Mouse (Mus musculus) hindbrain, embryonic 16.5 days (tissue): ENCODE results near the gene Prn. TPM values are rescaled to one million over a fixed set of nuclear protein-coding genes. Genes with fewer than 3 reads are reported as not detected.

Experiments
- ATAC-seq: fragments of 200-750 bp; cut with Nextera tagmentation; 2 replicates; pipeline ENCODE4 v1.8.0; 2017; ENCODE audit warnings: moderate TSS enrichment, moderate library complexity
- H3K27ac ChIP-seq: fragments of 300-500 bp; sonication (generic); 2 replicates; pipeline ENCODE4 v1.5.1; 2014; ENCODE audit warnings: low read depth, mild to moderate bottlenecking, control low read depth, low read length, moderate library complexity
- H3K27me3 ChIP-seq: fragments of 300-500 bp; sonication (generic); replicated peaks from 2 replicates; pipeline ENCODE4 v1.6.1; 2014; ENCODE audit warnings: low read length; ENCODE audit not compliant: control insufficient read depth, insufficient read depth
- H3K36me3 ChIP-seq: fragments of 300-500 bp; sonication (generic); 2 replicates; pipeline ENCODE4 v1.6.1; 2014; ENCODE audit warnings: mild to moderate bottlenecking, low read length, moderate library complexity, mixed read lengths; ENCODE audit not compliant: control insufficient read depth, insufficient read depth
- H3K4me1 ChIP-seq: fragments of 300-500 bp; sonication (generic); 2 replicates; pipeline ENCODE4 v1.6.1; 2014; ENCODE audit warnings: low read depth, low read length; ENCODE audit not compliant: control insufficient read depth, insufficient read depth
- H3K4me2 ChIP-seq: fragments of 300-500 bp; sonication (generic); 2 replicates; pipeline ENCODE4 v1.6.1; 2014; ENCODE audit warnings: mild to moderate bottlenecking, low read length, control low read depth, moderate library complexity
- H3K4me3 ChIP-seq: fragments of 300-500 bp; sonication (generic); 2 replicates; pipeline ENCODE4 v1.5.1; 2014; ENCODE audit warnings: mild to moderate bottlenecking, low read length, control low read depth, moderate library complexity
- H3K9ac ChIP-seq: fragments of 300-500 bp; sonication (generic); 2 replicates; pipeline ENCODE4 v1.6.1; 2014; ENCODE audit warnings: low read depth, mild to moderate bottlenecking, control low read depth, low read length, moderate library complexity
- H3K9me3 ChIP-seq: fragments of 300-500 bp; sonication (generic); 2 replicates; pipeline ENCODE4 v1.6.1; 2014; ENCODE audit warnings: mild to moderate bottlenecking, low read length, moderate library complexity; ENCODE audit not compliant: control insufficient read depth
- WGBS: fragments of 180-500 bp; shearing (Covaris S2); extraction: QIAGEN DNeasy Blood & Tissue Kit; methylation state at CpG from one replicate; pipeline ENCODE4 v1.1.7; 2014; 5-methylcytosine and 5-hydroxymethylcytosine counted together
- polyA plus RNA-seq: library from polyadenylated mRNA; unstranded; fragments of >200 nt; fragmentation: Nextera tagmentation; extraction: Ambion mirVana; gene quantifications from 2 replicates; pipeline ENCODE4 v1.2.1, GENCODE M21; 2015

The Prn gene
- polyA plus RNA-seq, 1 experiment from 2014 or later = not detected

GRCm38 (mm10) chr2:131940506-131940905 is 30.7 kb downstream of the Prn start:
- no peaks in the 10 kb centered on the region for H3K27me3 ChIP-seq
- H3K4me2 ChIP-seq = no peak overlapping the region
- H3K4me3 ChIP-seq = no peak overlapping the region
- peaks cover 16% of the 10 kb centered on the region for H3K36me3 ChIP-seq
- H3K4me1 ChIP-seq = no peaks in the 10 kb centered on the region
- no peak overlapping the region for H3K27ac ChIP-seq
- ATAC-seq = no peak
- 82% methylated on average over 3 of the region's 3 CpGs for WGBS
- no peak overlapping the region for H3K9ac ChIP-seq
- H3K9me3 ChIP-seq = no peaks in the 10 kb centered on the region

GRCm38 (mm10) chr2:131941501-131941900 is 31.7 kb downstream of the Prn start:
- WGBS = 82% methylated on average over 6 of the region's 6 CpGs
- no peak for ATAC-seq

DNA sequence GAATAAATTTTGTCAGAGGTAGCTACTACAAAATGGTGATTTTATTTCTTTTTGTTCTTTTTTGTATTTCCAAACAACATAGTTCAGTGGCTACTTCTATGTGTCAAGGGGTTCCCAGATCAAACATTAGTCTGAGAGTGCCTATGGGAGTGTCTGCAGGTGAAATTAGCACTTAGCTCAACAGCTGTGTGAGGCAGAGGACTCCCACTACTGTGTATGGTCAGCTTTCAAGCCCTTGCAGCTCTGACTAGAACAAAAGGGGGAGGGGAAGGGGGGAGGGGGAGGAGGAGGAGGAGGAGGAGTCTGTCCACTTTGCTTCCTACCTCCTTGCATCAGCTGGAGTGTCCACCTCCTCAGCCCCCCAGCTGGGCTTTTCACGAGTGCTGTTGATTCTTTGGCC is 34.6 kb downstream of the Prn start:
- H3K4me3 ChIP-seq = no peak overlapping the region
- H3K9ac ChIP-seq = no peak overlapping the region
- H3K36me3 ChIP-seq = no peaks in the 10 kb centered on the region
- H3K4me1 ChIP-seq = no peaks in the 10 kb centered on the region
- no peak for ATAC-seq
- WGBS = 18% methylated on average over 1 of the region's 1 CpGs
- H3K9me3 ChIP-seq = no peaks in the 10 kb centered on the region
- H3K27ac ChIP-seq = no peak overlapping the region
- H3K4me2 ChIP-seq = no peak overlapping the region
- no peaks in the 10 kb centered on the region for H3K27me3 ChIP-seq

More at GRCm38 (mm10) chr2:131941501-131941900, 31.7 kb downstream of the Prn start:
- Histone ChIP-seq H3K4me1 (no peaks in the 10 kb centered on the region), H3K27ac (no peak overlapping the region), H3K4me3 (no peak overlapping the region), H3K27me3 (no peaks in the 10 kb centered on the region), H3K4me2 (no peak overlapping the region), H3K36me3 (peaks cover 13% of the 10 kb centered on the region), H3K9ac (no peak overlapping the region), H3K9me3 (no peaks in the 10 kb centered on the region)

DNA sequence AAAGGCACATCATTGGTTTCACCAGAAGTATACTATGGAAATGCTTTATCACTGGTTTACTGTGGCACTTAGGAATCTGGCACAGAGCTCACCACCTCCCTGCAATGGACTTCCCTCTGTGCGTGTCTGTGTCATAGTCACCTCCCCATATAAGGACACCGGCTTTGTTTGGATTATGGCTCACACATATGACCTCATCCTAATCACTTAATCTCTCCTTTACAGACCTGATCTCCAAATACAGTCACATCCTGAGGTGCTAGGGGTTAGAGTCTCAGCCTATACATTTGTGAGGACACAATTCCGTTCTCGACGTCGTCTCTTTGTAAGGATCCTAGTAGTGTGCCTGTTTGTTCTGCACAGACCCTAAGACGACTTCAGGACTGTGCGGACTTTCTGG is 35.5 kb downstream of the Prn start:
- Histone ChIP-seq H3K27ac (no peak overlapping the region), H3K9me3 (no peaks in the 10 kb centered on the region), H3K4me2 (no peak overlapping the region), H3K36me3 (no peaks in the 10 kb centered on the region), H3K4me1 (no peaks in the 10 kb centered on the region), H3K9ac (no peak overlapping the region), H3K4me3 (no peak overlapping the region), H3K27me3 (no peaks in the 10 kb centered on the region)
- no peak for ATAC-seq
- 85% methylated on average over 8 of the region's 8 CpGs for WGBS

- no peaks in the 10 kb centered on the region; the same call in 1 of the 2 replicates for H3K27me3 ChIP-seq
- H3K36me3 ChIP-seq = no peaks in the 10 kb centered on the region
- H3K4me1 ChIP-seq = no peaks in the 10 kb centered on the region
- H3K9ac ChIP-seq = no peak overlapping the region
- no peak for ATAC-seq
- H3K27ac ChIP-seq = no peak overlapping the region
- no peak overlapping the region for H3K4me2 ChIP-seq
- 82% methylated on average over 6 of the region's 6 CpGs for WGBS
- H3K4me3 ChIP-seq = no peak overlapping the region
- no peaks in the 10 kb centered on the region for H3K9me3 ChIP-seq
Measured at GRCm38 (mm10) chr2:131945765-131946164, 36.0 kb downstream of the Prn start.

- Histone ChIP-seq H3K9me3 (no peaks in the 10 kb centered on the region), H3K27ac (no peak overlapping the region)
- 92% methylated on average over 16 of the region's 16 CpGs for WGBS
Measured at GRCm38 (mm10) chr2:131946351-131946750, 36.6 kb downstream of the Prn start.

DNA sequence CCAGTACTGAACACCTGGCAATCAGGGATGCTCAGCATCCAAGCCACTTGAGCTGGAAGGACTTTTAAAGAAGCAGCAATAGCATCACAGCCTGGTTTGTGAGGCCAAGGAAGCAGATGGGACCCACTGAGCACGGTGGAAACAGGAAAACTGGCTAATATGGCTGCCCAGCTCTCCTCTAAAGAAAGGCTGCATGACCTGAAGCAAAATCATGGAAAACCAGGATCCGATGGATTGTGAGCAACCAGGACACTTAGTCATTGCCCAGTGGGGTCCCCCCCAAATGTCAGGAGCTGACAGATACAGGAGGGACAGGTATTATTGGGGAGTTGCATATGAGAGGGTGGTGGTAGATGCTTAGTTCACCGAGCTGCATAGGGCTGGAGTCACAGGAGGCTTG is 38.4 kb downstream of the Prn start:
- H3K9ac ChIP-seq = no peak overlapping the region
- H3K4me1 ChIP-seq = peaks cover 5% of the 10 kb centered on the region; the same call in 1 of the 2 replicates
- no peak for ATAC-seq
- 85% methylated on average over 3 of the region's 3 CpGs for WGBS
- no peak overlapping the region for H3K4me2 ChIP-seq
- H3K27me3 ChIP-seq = peaks cover 6% of the 10 kb centered on the region
- no peaks in the 10 kb centered on the region for H3K36me3 ChIP-seq
- no peak overlapping the region for H3K4me3 ChIP-seq
- H3K9me3 ChIP-seq = no peaks in the 10 kb centered on the region
- no peak overlapping the region for H3K27ac ChIP-seq

More at GRCm38 (mm10) chr2:131946351-131946750, 36.6 kb downstream of the Prn start:
- no peaks in the 10 kb centered on the region for H3K36me3 ChIP-seq
- H3K4me3 ChIP-seq = no peak overlapping the region
- no peaks in the 10 kb centered on the region for H3K4me1 ChIP-seq
- H3K9ac ChIP-seq = no peak overlapping the region
- H3K27me3 ChIP-seq = no peaks in the 10 kb centered on the region; the same call in 1 of the 2 replicates
- ATAC-seq = no peak
- no peak overlapping the region for H3K4me2 ChIP-seq

GRCm38 (mm10) chr2:131948916-131949639 is 39.3 kb downstream of the Prn start:
- no peak overlapping the region for H3K27ac ChIP-seq
- H3K4me2 ChIP-seq = no peak overlapping the region
- H3K9me3 ChIP-seq = no peaks in the 10 kb centered on the region
- no peak overlapping the region for H3K9ac ChIP-seq
- no peak overlapping the region for H3K4me3 ChIP-seq
- peaks cover 8% of the 10 kb centered on the region for H3K27me3 ChIP-seq
- no peak for ATAC-seq
- peaks cover 5% of the 10 kb centered on the region; the same call in 1 of the 2 replicates for H3K4me1 ChIP-seq
- H3K36me3 ChIP-seq = no peaks in the 10 kb centered on the region
- WGBS = 78% methylated on average over 11 of the region's 11 CpGs

- Histone ChIP-seq H3K4me3 (no peak overlapping the region), H3K9me3 (no peaks in the 10 kb centered on the region), H3K4me1 (peaks cover 7% of the 10 kb centered on the region; the same call in 1 of the 2 replicates), H3K27ac (no peak overlapping the region), H3K27me3 (peaks cover 11% of the 10 kb centered on the region), H3K4me2 (no peak overlapping the region), H3K9ac (no peak overlapping the region), H3K36me3 (no peaks in the 10 kb centered on the region)
- 49% methylated on average over 9 of the region's 9 CpGs for WGBS
- ATAC-seq = peak; percentile 37
Measured at GRCm38 (mm10) chr2:131949767-131950597, 40.2 kb downstream of the Prn start.
